Mouse (Mus musculus) spleen, postnatal 14 days (tissue): ENCODE measurements at regions not wholly inside any gene's neighbourhood (a gene's known extent, or its start where the extent isn't known, plus 50 kb on each side); places are given as distances from the start of the nearest gene placed in this dataset.

Experiments
- DNase-seq, 2 experiments: peaks; one replicate each; pipeline ENCODE4 v3.0.0; 2021 to 2022; ENCODE audit warnings: low spot score in 2 of 2

DNA sequence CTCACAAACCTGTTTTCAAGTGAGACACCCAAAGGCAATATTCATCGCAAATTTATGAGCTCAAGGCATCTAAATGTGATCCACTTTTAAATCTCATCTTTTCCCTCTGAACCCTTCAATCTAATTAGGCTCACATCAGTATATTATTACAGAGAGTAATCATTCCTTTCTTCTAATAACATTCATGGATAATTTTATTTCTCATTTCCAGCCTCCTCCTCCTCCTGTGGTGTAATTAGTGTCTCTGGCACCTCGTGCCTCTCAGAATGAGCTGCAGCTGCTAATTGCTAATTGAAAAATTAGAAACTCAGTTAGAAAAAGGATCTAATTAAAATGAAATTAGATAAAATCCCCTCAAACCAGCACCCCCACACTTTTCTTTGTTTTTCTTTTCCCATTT, 420.5 kb upstream of the Camk1g start:
- no peak for DNase-seq

DNA sequence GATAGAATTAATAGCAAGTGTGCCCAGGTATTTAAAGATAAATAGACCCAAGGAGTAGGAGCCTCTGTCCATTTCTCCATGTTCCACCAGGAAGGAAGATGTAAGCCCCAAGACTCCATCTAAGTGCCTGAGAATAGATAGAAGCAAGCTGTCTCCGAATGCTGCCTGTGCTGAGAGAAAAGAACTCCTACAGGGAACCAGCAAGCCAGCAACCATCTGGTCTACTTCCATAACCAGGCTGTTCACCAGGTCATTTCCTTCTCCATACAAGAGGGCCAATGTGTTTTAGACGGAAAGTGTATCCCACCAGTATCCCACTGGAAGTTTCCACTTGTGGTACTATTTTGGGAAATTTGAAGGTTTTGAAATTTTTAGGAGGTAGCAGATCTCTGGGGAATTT, 418.4 kb upstream of the Camk1g start:
- DNase-seq: no peak

DNA sequence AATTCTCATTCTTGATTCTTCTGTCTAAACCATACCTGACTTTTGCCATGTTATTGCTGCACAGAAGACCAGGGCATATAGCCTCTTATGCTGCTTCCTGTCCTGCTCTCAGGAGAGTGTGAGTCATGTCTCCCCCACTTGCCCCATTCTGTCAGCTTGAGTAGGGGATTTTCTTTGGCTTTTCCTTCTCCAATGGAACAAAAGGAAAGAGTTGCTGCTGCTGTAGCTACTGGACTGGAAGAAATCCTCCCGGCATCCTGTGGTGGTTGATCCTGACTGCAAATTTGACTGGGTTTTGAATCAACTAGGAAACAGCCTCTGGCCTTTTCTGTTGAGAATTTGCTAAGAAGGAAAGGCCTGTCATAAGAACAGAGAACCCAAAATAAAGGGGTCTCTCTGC, 417.3 kb upstream of the Camk1g start:
- DNase-seq: no peak

DNA sequence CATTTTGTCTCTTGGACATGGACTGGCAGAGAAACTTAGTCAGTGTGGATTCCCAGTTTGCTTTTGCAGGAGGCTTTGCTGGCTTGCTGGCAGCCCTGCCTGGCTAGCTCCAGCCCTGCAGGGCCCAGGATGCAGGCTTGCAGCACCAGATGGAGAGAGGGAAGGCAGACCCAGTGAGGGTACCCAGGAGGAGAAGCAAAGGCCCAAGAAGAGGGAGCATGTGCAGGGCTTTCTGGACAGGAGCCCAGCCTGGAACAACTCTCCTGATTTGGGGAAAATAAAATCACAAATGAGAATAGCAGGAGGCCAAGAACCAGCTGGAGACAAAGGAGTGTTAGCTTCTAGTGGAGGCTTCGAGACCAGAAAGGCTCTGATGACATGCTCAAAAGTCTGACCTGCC, 414.9 kb upstream of the Camk1g start:
- DNase-seq: no peak

DNA sequence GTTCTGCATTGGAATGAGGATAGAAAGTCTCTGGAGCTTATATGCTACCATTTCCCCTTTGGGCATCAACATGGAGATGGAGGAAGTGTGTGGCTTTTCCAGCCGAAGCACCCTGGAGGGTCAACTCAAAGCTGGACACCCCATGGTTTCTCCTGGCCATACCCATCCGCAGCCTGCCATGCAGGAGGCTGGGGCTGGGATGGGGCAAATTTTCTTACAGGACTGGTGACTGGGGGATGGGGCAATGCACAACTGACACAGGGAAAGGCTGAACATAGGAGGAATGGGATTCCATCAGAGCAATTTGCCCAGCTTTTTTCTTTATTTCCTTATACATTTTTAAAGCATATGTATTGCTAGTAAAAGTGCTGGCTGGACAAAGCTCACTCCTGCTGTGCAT, 414.4 kb upstream of the Camk1g start:
- DNase-seq: no peak

DNA sequence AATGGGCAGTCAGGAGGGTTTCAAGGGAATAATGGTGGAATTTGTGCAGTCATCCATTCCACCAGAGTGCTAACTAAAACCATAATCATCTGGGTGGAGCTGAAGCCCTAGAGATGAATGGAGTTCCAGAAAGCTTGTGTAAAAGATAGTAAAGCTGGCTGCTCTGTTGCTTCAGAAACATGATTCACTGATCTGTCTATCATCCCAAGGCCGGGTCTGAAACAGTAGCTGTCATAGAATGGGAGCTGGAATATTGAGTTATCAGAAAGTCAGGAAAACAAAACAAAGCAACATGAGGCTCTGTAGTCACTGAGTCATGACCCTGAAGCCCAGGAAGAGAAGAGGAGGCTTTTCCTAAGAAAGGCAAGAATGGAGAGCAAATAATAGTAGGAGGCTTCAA, 408.1 kb upstream of the Camk1g start:
- no peak for DNase-seq

DNA sequence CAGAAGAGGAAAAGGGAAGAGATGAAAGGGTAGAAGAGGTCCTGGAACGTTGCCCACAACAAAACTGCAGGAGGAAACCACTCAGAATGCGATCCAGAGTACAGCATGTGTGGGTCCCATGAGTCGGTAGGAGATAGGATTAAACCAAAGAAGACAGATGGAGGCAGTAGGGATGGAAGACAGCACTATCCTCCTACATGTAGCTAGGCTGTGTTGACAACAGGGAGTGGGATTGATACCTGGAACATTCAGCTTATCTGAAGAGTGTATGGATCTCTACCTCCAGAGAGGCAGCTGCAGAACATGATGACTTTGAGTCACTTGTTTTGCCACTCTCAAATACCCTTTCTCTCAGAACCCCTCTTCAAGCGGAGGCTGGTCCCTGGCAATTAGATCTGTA, 399.4 kb upstream of the Camk1g start:
- no peak for DNase-seq

DNA sequence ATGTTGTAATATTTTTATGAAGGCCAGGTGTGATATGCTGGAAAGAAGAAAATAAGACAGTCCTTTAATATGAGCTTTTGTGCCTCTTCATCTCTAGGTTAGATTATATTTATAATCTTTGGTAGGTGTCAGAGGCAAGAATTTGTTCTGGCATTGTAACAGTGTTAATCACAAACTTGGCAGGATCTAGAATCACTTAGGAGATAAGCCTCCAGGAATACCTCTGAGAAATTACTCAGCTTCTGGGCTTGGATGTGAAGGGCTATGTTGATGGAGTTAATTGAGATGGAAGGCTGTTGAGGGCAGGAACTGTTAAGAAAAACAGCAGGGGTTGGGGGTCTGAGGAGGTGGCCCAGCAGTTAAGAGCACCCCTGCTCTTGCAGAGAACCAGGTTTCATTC, 394.0 kb upstream of the Camk1g start:
- no peak for DNase-seq

DNA sequence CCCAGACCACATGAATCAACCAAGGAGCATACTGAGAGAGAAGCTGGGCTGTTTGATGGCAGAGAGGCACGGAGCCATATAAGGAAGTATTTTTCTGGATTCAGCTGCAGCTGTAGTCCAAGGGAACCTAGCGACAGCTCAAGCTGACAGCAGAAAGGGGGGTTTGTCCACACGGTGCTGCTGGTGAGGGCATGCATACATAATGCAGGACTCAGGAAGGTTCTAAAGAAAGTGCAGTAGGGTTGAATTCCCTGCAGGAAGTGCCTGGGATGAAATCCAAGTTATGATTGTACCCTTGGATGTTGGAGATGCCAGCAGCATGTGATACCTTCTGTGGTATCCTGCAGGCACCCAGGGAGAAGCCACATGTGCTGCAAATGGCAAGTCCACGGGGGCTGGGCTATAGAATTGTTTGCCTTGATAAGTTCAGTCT, 381.7 kb upstream of the Camk1g start:
- DNase-seq: no peak

DNA sequence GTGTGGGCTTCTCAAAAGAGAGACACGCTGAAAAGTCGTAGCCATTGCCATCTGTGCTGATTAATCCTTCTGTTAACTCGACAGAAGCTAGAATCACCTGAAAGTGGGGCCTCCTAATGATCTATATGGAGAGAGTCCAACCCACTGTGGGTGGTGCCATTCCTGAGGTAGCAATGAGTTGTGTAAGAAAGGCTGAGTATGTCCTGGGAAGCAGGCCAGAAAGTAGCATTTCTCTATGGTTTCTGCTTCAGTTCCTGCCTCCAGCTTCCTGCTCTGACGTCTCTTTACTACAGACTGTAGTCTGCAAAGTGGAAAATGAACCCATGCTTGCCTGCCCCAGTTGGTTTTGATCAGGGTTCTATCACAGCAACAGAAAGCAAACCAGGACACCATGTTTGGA, 380.8 kb upstream of the Camk1g start:
- no peak for DNase-seq

DNA sequence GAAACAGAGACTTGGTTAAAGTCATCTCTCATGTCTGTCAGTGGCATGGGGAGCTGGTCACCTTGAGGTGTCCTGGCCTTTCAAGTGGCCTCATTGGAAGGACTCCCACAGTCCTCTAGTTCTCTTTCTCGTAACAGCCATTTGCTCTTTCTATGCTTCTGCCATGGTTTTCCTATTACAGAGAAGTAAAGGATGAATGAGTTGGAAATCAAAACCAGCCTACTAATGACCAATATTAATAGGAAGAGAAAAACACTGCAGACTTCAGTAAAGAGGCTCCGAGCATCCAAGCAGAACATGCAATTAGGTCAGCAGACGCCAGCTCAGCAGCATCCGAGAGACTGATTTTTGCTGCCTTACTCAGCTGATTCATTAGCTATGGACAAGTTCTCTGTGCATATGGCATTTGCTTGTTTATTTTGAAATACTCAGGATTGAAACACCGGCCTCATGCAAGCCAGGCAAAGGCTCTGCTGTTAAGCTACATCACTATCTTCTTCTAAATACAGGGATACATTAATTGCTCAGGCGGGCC, 377.4 kb upstream of the Camk1g start:
- DNase-seq: no peak

DNA sequence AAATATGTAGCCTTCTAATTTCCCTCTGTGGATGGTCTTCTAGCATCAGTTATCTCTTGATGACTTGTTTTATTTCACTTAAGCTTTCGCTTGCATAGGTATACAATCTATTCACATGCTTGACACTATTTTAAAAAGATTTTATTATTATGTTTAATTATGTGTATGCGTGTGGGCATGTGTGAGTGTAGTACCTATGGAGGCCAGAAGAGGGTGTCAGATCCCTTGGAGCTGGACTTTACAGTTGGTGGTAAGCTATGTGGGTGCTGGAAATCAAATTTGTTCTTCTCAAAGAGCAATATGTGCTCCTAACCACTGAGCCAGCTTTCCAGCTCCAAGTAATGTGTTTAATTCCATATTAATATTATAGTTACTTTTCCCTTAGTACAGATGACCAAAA, 372.6 kb upstream of the Camk1g start:
- no peak for DNase-seq

DNA sequence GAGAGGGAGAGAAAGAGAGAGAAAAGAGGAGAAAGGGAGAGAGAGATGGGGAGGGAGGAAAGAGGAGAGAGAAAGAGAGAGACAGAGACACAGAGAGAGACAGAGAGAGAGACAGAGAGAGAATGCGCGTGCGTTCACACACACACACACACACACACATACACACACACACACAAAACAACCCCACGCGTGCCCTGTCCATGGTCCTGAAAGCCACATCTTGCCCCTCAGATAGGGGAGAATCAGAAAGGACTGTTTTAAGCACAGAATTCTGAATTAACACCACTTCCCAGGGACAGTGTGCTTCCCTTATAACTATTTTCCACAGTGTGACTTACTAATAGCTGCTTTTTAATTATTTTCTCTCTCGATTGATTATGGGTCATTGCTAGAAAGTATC, 368.7 kb upstream of the Camk1g start:
- no peak for DNase-seq

DNA sequence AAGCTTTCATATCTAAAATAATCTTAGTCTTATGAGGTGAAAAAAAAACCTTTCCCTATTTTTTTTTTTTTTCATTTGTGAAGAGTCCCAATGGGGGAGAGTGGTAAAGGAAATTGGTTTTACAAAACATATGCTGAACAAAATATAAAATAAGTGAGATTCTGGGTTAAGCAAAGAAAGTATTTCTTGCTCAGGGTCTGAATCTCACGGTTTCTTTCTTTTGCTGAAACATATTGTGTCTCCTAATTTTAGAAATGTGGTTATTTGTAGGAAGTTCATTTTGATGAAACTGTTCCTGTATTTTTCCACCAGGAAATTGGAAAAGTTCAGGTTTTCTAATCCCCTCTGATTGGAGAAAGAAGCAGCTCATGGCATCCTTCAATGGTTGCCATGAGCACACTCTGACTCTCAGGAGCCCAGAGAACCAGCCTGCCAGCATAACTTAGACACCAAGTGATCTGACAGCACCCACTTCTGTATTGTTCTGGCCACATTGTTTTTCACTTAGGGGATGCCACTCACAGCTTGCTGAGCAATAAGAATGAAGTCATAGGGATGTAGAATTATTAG, 365.9 kb upstream of the Camk1g start:
- no peak for DNase-seq

DNA sequence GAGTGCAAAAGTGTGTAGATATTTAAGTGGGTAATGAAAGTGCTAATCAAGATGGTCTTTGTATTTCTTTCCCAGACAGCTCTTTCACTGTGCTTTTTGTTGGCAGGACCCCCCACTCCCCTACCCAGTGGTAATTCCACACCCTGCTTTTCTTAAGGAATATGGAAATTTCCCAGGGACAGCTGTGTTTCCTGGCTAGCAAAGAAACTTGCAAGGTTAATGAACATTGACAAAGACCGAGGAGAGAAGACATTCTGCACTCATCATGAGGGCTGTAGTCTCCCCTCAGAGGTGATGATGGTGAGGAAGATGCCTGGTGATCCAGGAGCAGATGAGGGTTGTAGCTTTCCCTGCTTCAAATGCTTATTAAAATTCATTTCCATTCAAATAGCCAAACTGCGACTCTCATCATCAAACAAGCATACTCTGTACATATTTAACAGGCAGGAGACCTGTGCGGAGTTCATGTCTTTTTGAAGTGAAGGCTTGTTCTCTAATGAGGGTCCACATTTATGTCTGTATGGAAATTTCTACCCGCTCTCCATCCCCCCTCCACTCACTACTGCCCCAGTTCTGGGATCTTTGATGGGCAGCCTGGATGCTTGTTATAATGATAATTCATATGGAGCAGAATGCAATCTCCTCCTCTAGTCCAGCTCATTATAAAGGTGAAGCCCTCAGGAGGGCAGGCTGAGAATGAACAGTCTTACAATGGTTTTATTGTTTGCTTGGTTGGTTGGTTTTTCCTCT, 364.1 kb upstream of the Camk1g start:
- no peak for DNase-seq

DNA sequence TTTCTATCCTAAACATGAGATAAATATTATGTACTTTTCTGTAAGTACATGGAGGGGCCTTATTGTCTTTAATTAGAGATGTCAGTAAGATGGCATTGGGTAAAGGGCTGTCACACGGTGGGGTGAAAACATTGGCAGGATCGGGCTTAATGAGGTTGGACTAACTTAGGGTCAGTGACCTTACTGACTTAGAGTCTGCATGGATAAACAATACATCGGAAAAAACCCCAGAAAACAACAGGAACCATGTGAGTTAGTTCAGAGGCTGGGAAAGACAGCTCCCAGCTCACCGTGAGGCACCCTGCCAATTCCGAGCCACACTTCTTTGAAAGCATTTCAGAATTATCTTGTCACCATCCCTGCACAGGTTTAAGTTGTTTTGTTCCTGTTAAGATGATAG, 363.3 kb upstream of the Camk1g start:
- DNase-seq: no peak

DNA sequence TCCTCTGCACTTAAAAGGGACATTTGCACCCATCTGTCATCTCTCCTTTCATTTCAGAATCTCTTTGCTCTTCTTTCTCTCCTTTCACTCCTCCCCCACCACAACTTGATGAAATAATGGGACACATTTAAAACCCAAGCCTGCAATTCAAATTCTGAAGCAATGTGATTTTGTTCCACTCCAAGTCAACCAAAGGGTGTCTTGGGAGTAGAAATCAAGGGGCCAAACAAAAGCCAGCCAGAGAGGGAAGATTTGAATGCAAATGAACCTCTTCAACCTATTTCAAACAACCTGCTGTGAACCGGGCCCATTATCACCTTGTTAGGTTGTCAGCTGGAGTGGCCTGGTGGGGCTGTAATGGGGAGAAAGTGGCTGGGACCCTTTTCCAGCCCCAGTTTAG, 362.0 kb upstream of the Camk1g start:
- DNase-seq: no peak

DNA sequence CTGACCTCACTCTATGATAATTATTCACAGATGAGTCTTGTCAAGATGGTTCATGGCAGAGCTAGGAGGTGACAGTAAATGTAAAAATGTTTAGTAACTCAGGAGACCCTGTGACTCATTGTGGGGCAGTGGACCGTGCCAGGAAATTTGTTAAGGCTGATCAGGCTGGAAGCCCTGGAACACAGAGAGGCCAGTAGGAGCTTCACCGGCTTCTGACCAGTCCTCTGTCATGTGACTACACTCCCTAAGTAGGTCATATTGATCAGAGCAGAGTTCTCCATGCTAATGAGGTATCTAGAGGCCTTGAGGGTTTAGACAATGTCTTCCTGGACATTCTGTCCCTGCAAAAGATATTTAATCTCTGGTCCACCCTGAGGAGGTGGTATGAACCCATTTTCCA, 351.8 kb upstream of the Camk1g start:
- no peak for DNase-seq

DNA sequence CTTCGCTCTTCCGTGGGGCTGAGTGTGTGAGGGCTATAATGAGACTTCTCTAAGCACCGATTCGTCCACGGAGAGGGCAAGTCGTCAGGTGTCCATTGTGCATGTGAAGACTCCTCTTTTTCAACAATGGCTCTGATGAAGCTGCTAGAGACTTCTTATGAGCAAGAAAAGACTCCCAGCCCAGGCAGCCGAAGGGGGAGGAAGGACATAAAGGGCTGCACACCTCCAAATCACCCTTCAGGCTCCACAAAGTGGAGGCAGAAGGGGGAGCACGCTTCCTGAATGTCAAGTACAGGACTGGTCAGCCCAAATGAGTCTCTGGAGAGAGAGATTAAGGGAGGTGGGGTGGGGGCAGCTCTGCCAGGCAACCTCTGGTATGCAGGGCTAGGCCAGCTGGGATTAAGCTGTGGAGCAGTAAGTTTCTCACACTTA, 350.3 kb upstream of the Camk1g start:
- DNase-seq: no peak

DNA sequence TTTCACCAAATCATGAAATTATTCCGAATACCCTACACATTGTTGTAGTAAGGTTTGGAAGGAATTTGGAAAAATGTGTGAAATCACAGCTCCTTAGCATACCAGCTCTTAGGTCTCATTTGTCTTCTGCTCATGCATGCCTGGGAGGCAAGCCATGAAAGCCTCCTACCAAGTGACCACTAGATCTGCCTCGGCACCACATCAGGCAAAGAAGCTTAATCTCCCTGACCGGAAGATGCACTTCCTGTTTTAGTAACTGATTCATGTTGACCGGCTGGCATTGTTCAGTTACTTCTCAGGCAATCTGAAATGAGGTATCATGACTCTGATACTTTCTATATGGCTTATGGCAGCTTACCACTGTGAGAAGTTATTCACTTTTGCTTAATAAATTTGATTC, 345.2 kb upstream of the Camk1g start:
- DNase-seq: no peak

DNA sequence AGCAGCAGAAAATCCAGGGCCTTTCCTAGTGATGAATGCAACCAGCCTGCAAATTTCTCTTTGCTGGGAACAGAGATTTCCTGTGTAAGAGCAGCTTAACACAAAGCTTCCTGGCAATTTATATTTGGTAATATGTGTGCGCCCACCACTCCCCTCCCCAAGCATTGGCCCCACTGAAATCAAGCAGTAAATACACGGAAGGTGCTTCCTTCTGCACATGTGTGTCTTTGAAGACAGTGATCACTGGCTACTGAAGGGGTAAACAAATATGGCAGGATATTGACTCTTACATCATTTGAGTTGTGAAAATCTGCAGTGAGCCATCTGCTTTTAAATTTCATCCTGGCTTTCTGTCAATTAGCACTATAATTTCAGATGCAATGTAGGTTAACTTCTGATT, 344.5 kb upstream of the Camk1g start:
- no peak for DNase-seq

DNA sequence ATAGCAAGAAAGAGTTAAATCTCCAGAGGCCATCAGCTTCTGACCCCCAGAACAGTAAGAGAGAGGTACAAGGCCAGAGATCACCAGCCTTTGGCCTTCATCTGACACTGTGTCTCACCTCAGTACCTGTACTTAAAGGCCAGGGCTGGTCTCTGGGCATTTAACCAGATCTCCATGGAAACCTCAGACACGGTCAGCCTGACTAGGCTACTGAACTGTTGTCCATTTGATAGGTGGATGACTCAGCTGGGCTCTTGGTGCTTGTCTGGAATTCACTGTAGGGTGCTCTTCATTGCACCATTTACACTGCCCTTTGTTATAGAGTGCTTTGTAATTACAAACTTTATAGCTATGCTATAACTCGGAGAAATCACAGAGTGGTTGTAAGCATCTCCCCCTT, 335.1 kb upstream of the Camk1g start:
- no peak for DNase-seq

DNA sequence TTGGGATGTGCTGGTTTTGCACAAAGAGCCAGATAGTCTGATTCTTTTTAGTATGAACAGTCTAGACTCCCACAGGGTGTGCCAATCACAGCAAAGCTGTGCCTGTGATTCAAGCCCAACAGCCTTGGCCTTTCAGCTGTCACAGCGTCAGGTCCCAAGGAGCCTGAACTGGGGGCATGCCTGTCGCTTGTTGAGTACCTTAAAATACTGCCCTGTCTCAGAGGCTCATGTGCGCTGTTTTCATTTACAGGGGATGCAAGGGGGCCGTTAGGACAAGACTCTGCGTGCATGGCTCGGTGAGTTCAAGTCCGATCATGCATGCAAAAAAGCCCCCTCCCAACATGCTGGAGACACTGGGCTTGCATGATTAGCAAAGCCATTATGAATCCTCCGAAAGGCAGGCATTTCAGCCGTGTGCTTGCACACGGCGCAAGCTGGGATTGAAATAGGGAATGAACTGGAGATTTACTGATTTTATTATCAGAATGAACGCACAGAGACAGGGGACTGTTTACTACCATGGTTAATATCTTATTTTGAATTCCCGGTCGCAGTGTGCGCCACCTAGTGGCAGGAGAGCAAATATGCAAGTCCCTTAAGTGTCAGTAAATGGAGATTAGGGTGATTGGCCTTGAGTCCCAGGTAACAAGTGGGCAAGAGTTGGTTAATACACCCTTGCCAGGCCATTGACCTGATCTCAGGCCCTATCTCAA, 332.8 kb upstream of the Camk1g start:
- DNase-seq: peak in 1 of 2 experiments; percentile 14
